Mouse (Mus musculus) mouse embryonic stem cell (cell line): ENCODE measurements at regions not wholly inside any gene's neighbourhood (a gene's known extent, or its start where the extent isn't known, plus 50 kb on each side); places are given as distances from the start of the nearest gene placed in this dataset.

ENCODE experiments used
- in situ Hi-C, 2 experiments: fragments of 300-500 bp; cut with MboI; formaldehyde crosslinking; loops; 1 replicate in 1 of 2; 3 replicates in 1 of 2; pipeline ENCODE4 v1.14.3; 2019 to 2020; ENCODE audit warnings: low sequenced_read_pairs in 2 of 2, low pct_unique_long_range_greater_than_20kb in 1 of 2, mixed read lengths in 1 of 2; ENCODE audit not compliant: unreplicated experiment in 1 of 2

- in situ Hi-C loops: loop anchor here in 1 of 2 experiments (25.0 kb wide), 1 partner anchor 507 kb away; no protein-coding TSS in a partner anchor
These were observed 55.4 kb downstream of the Cldn34b3 start for GRCm38 (mm10) chrX:76319552-76319951.
